Mouse (Mus musculus): Measurements from ENCODE around the gene Arid5b.

DNA sequence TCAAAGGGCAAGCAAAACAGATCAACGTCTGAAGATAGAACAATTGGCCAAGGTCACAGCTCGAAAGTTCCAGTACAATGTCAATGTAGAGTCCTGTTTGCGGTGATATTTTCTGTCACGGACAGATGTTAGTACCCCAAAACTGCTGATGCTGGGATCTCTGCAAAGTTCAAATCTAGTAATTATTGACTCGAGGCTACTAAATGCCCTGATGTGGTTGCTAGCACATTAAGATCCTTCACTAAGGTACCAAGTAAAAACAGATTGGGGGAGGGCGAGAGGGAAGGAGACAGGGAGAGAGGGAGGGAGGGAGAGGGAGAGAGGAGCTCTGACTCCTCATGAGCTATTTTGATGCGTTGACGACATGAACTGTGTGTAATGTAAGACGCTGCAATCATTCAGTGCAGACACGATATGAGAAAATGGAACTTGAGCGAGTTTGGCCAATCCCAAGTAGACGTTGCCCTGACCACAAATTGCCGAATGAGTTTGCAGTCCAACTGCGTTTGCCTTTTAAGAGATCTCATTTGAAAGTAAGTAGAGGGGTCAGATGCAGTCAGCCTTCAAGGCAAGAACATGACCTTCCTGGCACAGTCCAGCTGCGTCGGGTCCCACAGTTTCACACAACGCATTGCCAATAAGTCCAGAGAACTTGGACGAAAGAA is 133.1 kb downstream of the Arid5b start:
- TF ChIP-seq CTCF (IDR thresholded peaks at IDR 0.05; ENCODE audit: low read depth) (no peak), EP300 (IDR thresholded peaks at IDR 0.05; ENCODE audit: low read depth) (no peak)

Measured in liver, embryonic 14.5 days (tissue).